Mouse (Mus musculus) layer of hippocampus, adult 9-11 months (tissue): Measurements from ENCODE around the gene Ncor2.

Experiments used
- DNase-seq: peaks from one replicate; pipeline ENCODE4 v3.0.0; 2022

The Ncor2 gene

GRCm38 (mm10) chr5:125125219-125125618 lies 53.8 kb downstream of the Ncor2 start:
- DNase-seq = no peak

DNA sequence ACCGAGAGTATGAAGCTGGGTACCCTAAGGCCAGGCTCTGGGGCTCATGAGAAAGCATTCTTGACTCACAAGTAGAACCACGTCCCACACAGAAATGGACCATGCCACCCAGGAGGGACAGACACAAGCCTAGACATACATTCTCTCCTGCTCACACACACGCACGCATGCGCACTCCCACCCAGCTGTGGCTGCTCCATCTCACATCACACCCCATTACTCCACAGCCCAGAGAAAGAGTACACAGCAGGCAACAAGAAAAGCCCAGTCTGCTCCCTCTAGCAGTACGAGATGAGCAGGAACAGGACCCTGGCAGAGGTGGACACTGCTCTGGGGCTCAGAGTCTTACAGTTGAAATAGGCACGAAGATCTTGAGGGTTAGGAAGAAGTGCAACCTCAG lies 55.0 kb downstream of the Ncor2 start:
- DNase-seq = no peak

GRCm38 (mm10) chr5:125123206-125123605 lies 55.8 kb downstream of the Ncor2 start:
- DNase-seq = no peak

DNA sequence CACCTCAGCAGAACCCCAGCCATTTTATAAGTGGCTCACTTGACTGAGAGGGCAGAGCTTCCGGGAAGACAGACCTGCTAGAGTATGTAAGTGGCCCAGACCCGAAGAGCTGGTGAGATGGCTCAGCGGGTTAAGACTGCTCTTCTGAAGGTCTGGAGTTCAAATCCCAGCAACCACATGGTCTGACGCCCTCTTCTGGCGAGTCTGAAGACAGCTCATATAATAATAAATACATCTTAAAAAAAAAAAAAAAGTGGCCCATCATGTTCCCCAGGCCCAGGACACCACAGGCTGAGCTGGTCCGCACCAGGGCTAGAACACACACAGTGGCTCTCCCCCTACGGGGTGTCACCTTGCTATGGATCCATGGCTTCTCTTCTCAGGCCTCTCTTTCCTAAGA lies 56.5 kb downstream of the Ncor2 start:
- no peak for DNase-seq

GRCm38 (mm10) chr5:125122049-125122448 lies 57.0 kb downstream of the Ncor2 start:
- DNase-seq = no peak

DNA sequence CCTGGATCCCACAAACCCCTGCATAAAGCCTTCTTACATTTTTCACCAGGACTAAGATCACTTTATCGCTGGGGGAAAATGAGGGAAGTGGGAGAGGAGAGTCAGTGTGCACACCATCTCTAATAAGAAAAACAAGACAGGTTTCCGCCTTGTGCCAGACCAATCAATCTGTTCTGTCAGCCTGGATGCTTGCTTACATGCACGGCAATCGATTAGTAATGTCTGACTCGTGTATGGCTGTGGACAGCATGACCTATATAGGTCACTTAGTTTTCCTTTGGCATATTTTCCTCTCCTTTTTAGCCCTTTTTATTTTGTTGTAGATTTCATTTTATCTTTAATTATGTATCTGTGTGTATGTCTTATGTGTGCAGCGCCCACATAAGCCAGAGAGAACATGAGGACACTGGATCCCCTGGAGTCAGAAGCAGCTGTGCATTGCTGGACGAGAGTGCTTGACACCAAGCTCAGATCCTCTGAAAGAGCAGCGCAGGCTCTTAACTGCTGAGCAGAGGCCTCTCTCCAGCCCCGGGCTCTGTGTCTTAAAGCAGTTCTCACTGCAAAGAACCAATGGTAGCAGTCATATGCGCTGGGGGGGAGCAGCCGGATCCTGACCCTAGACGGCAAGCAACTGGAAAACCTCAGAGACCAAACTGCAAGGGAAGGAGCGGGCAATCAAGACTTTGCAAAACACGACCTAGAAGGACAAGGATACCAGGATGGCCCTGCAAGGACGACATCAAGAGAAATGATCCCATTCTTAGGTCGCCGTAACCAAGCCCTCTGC lies 58.3 kb downstream of the Ncor2 start:
- DNase-seq = no peak

- no peak for DNase-seq
Measured at GRCm38 (mm10) chr5:125117238-125117637, 61.8 kb downstream of the Ncor2 start.

DNA sequence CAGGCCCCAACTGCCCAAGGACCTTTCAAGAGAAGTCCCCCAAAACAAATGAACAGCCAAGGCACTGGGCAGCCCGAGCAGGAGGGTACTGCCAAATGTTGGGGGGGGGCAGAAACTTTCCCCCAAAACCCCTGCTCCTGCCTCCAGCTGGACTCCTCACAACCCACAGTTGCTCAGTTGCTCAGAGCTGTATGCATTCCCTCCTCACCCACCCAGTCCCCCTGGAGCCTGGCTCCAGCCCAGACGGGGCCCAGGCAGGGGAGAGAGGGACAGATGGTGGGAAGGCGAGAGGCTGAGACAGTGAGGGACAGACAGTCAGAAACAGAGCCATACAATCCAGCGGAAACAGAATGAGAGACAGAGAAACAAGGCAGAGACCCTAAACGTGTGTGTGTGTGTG lies 66.0 kb downstream of the Ncor2 start:
- peak; percentile 69 for DNase-seq

DNA sequence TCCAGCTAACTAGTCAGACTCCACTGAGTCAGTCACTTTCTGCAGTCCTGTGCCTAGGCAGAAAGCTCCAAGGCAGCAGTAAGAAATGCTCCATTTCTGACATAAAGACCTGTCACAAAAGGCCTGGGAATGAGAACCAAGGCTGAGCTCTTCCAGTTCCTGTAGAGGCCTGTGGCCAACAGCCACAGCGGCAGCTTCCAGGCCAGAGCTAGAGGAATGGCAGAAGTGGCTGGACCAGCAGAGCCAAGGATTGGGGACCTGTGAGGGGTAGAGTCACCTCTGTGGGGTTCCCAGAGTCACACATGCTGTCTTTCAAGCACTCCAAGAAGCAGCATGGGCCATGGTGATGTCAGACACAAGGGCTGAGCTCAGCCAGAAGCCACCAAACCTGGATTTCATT lies 66.4 kb downstream of the Ncor2 start:
- no peak for DNase-seq

GRCm38 (mm10) chr5:125111137-125111536 lies 67.9 kb downstream of the Ncor2 start:
- peak; percentile 64 for DNase-seq

GRCm38 (mm10) chr5:125110722-125111121 lies 68.3 kb downstream of the Ncor2 start:
- no peak for DNase-seq

DNA sequence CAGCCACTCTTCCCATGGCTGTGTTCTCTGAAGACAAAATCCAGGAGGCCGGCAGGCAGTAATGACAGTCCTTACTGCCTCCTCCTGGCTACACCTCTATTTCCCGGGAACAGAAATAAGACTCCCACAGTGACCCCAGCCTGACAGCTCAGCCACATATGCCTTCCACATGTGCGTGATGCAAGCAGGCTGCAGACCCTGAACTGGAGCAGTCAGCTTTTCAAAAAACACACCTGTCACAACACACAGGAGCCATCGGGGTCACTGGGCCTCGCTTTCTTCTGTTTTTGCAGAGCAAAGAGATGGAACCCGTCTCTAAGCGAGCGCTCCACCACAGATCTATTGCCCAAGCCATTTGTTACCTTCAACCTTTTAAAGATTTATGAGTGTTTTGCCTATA lies 68.8 kb downstream of the Ncor2 start:
- DNase-seq = no peak

- peak; percentile 66 for DNase-seq
Measured at GRCm38 (mm10) chr5:125107011-125107651, 71.9 kb downstream of the Ncor2 start.

DNA sequence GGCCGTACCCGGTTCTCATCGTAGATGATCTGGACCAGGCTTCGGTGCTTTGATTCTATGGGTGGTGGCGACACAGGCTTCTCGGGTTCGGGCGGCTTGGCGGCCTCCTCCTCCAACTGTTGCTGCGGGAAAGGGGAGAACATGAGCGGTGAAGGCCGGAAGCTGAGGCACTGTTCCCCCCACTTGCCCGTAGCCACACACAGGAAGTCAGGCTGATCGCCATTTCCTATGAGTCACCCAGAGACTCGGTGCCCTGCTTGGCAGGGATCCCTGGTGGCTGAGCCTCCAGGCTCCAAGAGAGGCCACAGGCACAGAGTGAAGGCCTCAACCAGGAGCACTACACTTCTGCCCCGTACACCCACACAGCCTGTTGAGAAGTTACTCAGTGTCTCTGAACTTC lies 72.8 kb downstream of the Ncor2 start:
- DNase-seq = peak; percentile 79

DNA sequence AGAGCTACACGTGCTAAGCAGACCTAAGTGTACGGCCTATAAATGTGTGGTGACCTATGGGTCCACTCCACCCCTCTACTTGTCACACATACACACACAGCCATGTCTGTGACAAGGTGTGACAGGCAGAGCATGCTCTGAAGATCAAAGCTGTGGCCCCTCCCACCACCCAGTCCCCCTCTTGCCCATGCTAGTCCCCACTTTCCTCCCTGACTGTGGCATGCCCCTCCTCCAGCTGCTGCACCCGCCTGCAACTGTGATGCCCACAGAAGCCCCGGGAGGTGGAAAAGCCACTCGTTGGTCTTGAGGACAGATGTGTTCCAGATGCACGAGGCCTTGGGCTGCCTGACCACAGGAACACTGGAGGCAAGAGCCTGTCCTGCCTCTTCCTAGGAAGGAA lies 74.2 kb downstream of the Ncor2 start:
- DNase-seq = no peak

DNA sequence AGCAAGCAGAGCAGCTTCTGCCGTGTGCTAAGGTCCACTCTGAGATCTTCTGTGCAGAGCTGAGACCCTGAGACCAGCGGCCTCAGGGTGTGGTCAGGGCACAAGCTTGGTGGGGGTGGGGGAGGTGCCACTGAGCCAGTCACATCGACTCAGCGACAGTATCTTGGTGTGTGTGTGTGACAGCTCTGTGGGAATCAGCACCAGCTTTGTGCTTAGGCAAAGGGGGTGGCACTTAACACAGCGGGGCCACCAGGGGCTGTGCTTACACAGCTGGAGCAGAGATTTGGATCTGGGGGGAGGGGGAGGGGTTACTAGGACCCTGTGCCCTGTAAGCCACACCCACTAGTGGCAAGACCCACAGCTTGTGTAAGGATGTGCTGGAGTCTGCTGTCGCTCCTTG lies 75.6 kb downstream of the Ncor2 start:
- DNase-seq = no peak

GRCm38 (mm10) chr5:125102907-125103306 lies 76.1 kb downstream of the Ncor2 start:
- DNase-seq = no peak

DNA sequence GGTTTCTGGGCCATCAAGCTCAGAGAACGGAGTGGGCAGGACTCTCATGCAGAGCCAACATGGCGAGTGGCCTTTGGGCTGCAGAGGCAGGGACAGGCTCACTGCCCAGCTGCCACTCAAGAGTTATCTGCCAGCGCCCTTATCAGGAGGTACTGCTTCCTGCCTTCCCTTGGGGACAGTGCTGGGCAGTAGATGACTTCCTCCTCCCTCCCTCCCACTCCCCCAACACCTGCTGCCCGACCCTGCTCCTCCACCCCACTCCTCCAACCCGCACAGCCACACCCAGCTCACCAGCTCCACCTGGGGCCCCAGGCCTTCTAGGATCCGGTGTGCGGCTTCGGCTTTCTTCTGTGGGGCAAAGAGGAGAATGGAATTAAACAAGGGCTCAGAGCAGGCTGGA lies 76.7 kb downstream of the Ncor2 start:
- no peak for DNase-seq

- no peak for DNase-seq
Measured at GRCm38 (mm10) chr5:125099785-125100350, 79.2 kb downstream of the Ncor2 start.

GRCm38 (mm10) chr5:125098692-125099091 lies 80.3 kb downstream of the Ncor2 start:
- peak; percentile 62 for DNase-seq

GRCm38 (mm10) chr5:125096368-125096767 lies 82.7 kb downstream of the Ncor2 start:
- no peak for DNase-seq

GRCm38 (mm10) chr5:125095525-125096175 lies 83.4 kb downstream of the Ncor2 start:
- no peak for DNase-seq

- no peak for DNase-seq
Measured at GRCm38 (mm10) chr5:125093795-125094194, 85.2 kb downstream of the Ncor2 start.

DNA sequence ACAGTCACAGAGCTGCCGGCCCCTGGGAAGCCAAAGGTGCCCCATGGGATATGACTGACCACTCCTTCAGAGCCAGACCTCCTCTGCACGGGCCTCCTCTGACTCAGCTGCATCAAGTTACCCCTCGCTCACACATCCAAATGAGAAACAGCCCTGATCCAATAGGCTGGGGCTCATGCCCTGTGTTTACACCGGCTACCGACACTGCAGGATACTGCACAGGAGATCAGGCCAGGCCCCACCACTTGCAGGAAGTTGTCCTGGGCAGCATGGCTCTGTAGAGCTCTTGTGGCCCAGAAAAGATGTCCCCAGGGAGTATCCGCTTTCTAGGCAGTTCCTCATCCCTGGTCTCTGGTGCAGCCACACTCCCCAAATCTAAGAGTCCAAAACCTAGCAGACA lies 90.9 kb downstream of the Ncor2 start:
- no peak for DNase-seq
